Mouse (Mus musculus) ES-Bruce4 (cell line): ENCODE measurements around the gene Hist1h4i. TPM values are rescaled to one million over a fixed set of nuclear protein-coding genes. Genes with fewer than 3 reads are reported as not detected.

Experiments used
- H3K27ac ChIP-seq: 2 replicates; pipeline ENCODE4 v1.5.1; 2012; ENCODE audit warnings: low read length, inconsistent platforms; ENCODE audit not compliant: insufficient read depth
- H3K27me3 ChIP-seq: 2 replicates; pipeline ENCODE4 v1.6.1; 2012; ENCODE audit warnings: mild to moderate bottlenecking, low read length, inconsistent platforms; ENCODE audit not compliant: control insufficient read depth, poor library complexity, insufficient read depth, severe bottlenecking
- H3K36me3 ChIP-seq: 2 replicates; pipeline ENCODE4 v1.6.1; 2012; ENCODE audit warnings: inconsistent platforms, mild to moderate bottlenecking, low read length, moderate library complexity; ENCODE audit not compliant: control insufficient read depth, poor library complexity, insufficient read depth, severe bottlenecking
- H3K4me1 ChIP-seq: one replicate; pipeline ENCODE4 v1.8.1; 2011; ENCODE audit warnings: low read length; ENCODE audit not compliant: control insufficient read depth, insufficient read depth
- H3K4me3 ChIP-seq: 2 replicates; pipeline ENCODE4 v1.5.1; 2011; ENCODE audit warnings: low read depth, mild to moderate bottlenecking, low read length
- H3K9ac ChIP-seq: 2 replicates; pipeline ENCODE4 v1.6.1; 2012; ENCODE audit warnings: low read depth, mild to moderate bottlenecking, inconsistent platforms; ENCODE audit not compliant: poor library complexity, severe bottlenecking
- H3K9me3 ChIP-seq: replicated peaks from 2 replicates; pipeline ENCODE4 v1.6.1; 2012; ENCODE audit warnings: mild to moderate bottlenecking, low read length, inconsistent platforms; ENCODE audit not compliant: control insufficient read depth, poor library complexity, insufficient read depth, severe bottlenecking
- CTCF ChIP-seq: IDR thresholded peaks from one replicate; pipeline ENCODE4 v1.8.1; 2011; ENCODE audit warnings: low read depth, low read length
- EP300 ChIP-seq: IDR thresholded peaks from 2 replicates; pipeline ENCODE4 v1.6.1; 2011; ENCODE audit warnings: low read depth, low read length; ENCODE audit not compliant: insufficient read depth
- POLR2A ChIP-seq: IDR thresholded peaks from one replicate; pipeline ENCODE4 v1.8.1; 2011; ENCODE audit warnings: low read length; ENCODE audit not compliant: insufficient read depth
- polyA plus RNA-seq: library from polyadenylated mRNA; stranded (reverse); fragments of >200 nt; gene quantifications from 2 replicates; pipeline ENCODE4 v1.2.4, GENCODE M21; 2011; ENCODE audit warnings: low read depth; ENCODE audit not compliant: missing spikeins, insufficient read depth, insufficient read length

Hist1h4i gene
- polyA plus RNA-seq, 1 experiment, result 6.5 TPM

DNA sequence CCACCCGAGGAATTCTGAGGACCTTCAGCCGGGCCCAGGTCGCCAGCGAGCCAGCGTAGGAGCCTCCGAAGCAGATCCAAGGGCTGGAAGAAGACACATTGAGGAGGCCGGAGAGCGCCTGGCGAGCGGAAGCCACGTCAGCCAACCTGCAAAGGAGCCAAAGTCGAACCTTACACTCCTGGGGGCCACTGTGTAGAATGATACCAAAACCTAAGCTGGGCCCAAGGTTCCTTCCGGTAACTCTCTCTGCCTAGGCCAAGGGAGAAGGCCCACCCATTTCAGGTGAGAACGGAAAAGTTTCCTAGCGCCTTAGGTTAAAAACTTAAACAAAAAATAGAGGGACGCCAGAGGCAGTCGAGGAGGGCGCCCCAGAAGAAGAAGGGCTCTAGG is 34.0 kb downstream of the Hist1h4i start:
- Histone ChIP-seq H3K27ac (no peak overlapping the region), H3K9me3 (no peaks in the 10 kb centered on the region), H3K4me1 (no peaks in the 10 kb centered on the region), H3K36me3 (no peaks in the 10 kb centered on the region), H3K4me3 (peak overlapping the region; percentile 94), H3K27me3 (peaks cover 5% of the 10 kb centered on the region; the same call in 1 of the 2 replicates), H3K9ac (peak overlapping the region; percentile 69)
- TF ChIP-seq EP300 (no peak), POLR2A (no peak), CTCF (no peak)

DNA sequence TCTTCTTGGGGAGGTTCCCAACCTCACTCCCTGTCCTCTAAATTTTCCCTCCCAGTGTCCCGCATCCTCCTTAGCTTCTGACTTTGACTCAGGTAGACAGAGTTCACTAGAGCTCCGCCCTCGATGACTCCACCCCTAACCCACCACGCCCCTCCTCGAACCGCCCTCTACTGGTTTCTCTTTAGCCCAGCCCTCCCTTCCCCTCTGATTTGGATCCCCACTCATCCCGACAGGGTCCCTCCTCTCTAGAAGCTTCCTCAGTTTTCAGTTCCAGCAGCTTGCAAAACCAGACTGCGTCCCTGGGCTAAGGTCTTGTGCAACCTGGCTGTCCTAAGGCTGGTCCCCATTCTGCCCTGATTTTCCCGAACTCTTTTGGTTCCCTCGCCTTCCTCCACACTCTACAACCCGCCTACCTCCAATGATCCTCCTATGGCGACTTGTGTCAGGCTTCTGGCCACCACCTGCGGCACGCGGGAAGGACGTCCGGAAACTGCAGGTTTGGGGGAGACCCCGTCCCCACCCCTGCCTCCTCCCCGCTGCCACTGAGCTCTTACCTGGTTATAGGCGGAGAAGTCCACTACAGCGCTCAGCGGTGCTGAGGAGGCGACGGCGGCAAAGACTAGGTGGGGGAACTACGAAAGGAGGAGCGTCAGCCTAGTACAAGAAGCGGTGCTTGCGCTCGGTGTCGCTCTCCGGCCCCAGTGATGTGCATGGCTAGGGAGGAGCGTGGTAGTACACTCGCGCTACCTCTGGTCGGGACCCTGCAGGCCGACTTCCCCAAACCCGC is 34.6 kb downstream of the Hist1h4i start:
- no peak for TF ChIP-seq CTCF
- TF ChIP-seq EP300, result no peak
- TF ChIP-seq POLR2A, result peak; percentile 48
- H3K4me1 ChIP-seq, result no peaks in the 10 kb centered on the region
- H3K27me3 ChIP-seq, result peaks cover 5% of the 10 kb centered on the region; the same call in 1 of the 2 replicates
- peak overlapping the region; percentile 94 for H3K4me3 ChIP-seq
- H3K9me3 ChIP-seq, result no peaks in the 10 kb centered on the region
- H3K27ac ChIP-seq, result no peak overlapping the region
- H3K36me3 ChIP-seq, result no peaks in the 10 kb centered on the region
- H3K9ac ChIP-seq, result peak overlapping the region; percentile 69

DNA sequence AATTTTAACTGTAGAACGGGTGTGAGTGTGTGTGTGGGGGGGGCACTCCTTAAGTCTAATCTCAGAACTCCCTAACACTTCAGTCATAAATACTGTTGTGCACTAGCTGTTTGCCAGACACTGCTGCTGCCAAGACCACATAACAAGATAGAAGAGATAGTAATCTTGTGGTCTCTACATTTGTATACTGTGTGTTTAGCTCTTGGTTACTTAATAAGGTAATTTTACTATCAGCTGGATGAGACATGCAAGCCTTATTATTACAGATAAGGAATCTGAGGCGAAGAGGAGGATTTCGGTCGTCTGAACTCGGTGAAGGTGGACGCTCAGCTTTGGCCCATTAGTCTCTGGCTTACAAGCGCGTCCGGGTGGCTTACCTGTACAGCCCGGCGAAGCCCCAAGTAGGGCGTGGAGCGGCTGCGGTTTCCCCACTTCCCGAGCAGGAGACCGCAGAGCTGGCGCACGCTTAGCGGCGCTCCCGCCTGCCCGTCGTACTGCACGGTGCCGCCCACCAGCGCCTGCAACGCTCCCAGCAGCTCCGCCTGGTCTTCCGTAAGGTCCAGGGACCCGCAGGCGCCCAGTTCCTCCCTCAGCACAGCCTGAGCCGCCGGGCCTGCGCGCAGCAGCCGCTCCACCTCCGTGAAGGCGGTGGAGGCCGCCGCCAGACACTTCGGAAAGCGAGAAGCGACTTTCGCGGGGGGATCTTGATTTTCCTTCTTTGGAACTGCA is 35.4 kb downstream of the Hist1h4i start:
- Histone ChIP-seq H3K27me3 (0 out of 2 replicates have a peak, but pooled peaks cover 2% of the 10 kb centered on the region), H3K4me3 (peak overlapping the region; percentile 94), H3K36me3 (no peaks in the 10 kb centered on the region), H3K4me1 (no peaks in the 10 kb centered on the region), H3K9ac (peak overlapping the region; percentile 69), H3K9me3 (no peaks in the 10 kb centered on the region), H3K27ac (no peak overlapping the region)
- TF ChIP-seq CTCF, result no peak
- TF ChIP-seq POLR2A, result no peak
- no peak for TF ChIP-seq EP300

DNA sequence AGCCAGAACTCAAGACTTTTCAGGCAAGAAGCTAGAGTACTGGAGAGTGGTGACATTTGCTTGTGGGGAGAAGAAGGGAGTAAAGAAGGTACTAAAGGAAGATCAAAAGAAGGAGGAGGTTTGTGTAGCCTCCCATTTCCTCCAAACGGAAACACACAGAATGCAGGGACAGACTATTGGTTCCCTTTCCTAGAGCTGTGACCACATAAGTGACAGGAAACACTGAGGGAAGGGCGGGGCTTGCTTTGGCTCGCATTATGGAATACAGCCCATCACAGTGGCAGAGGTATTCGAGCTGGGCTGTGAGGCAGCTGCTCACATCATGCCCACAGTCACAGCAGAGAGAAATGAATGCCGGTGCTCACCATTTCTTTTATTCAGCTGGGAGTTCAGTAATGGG is 39.3 kb downstream of the Hist1h4i start:
- TF ChIP-seq EP300, result no peak
- no peak for TF ChIP-seq POLR2A
- no peak for TF ChIP-seq CTCF
- Histone ChIP-seq H3K27ac (no peak overlapping the region), H3K9me3 (no peaks in the 10 kb centered on the region), H3K4me3 (no peak overlapping the region), H3K36me3 (no peaks in the 10 kb centered on the region), H3K27me3 (peaks cover 11% of the 10 kb centered on the region), H3K4me1 (no peaks in the 10 kb centered on the region), H3K9ac (no peak overlapping the region)

DNA sequence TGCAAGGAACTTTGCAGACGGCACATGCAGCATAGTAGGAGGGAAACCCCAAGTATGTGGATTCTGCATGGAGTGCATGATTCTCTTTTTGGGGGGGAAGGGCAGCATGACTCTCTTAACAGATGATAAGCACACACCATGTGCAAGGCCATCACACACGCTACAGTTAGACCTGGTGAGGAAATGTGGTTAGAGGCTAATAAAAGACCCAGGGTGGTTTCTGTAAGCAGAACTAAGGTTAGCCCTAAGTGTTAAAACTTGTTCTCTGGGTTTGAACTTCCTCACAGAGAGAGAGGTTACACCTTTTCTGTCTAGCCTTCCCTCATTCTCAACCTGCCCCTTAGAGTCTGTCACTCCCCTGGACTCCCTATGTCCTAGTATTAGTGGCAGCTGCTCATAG is 39.8 kb downstream of the Hist1h4i start:
- H3K4me1 ChIP-seq, result no peaks in the 10 kb centered on the region
- no peak for TF ChIP-seq EP300
- TF ChIP-seq CTCF, result no peak
- TF ChIP-seq POLR2A, result no peak
- H3K36me3 ChIP-seq, result no peaks in the 10 kb centered on the region
- H3K9ac ChIP-seq, result no peak overlapping the region
- peaks cover 11% of the 10 kb centered on the region for H3K27me3 ChIP-seq
- H3K4me3 ChIP-seq, result no peak overlapping the region
- H3K27ac ChIP-seq, result no peak overlapping the region
- no peaks in the 10 kb centered on the region for H3K9me3 ChIP-seq

DNA sequence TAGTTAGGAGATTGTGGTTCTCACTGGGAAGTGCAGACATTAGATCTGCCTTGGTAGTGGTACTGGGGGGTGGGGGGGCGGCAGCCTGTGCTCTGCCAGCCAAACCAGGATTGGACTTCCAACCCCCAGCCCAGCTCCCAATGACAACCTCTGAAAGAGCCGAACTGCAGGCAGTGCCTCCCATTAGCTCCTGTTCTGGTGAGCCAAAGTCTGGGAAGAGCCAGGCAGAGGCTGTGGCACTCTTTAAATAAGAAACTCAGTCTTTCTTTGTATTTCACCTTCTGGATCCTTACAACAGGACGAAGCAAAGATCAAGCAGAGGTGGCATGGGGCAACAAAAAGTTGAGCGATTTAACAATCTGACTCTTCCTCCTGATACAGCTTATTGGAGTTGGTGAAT is 42.0 kb downstream of the Hist1h4i start:
- TF ChIP-seq POLR2A (no peak), EP300 (no peak), CTCF (no peak)
- no peak overlapping the region for H3K4me3 ChIP-seq

More for the DNA sequence above, 42.0 kb downstream of the Hist1h4i start:
- Histone ChIP-seq H3K4me1 (no peaks in the 10 kb centered on the region), H3K36me3 (no peaks in the 10 kb centered on the region), H3K9me3 (no peaks in the 10 kb centered on the region), H3K27me3 (peaks cover 9% of the 10 kb centered on the region), H3K27ac (no peak overlapping the region), H3K9ac (no peak overlapping the region)
